Mouse (Mus musculus): ENCODE results near the gene Zfand2b. TPM values are rescaled to one million over a fixed set of nuclear protein-coding genes. Genes with fewer than 3 reads are reported as not detected.

Zfand2b gene
- polyA plus RNA-seq, 1 experiment from 2014 or later = 34.9 TPM

- Histone ChIP-seq H3K9ac (replicated peaks) (peak overlapping the region; percentile 76), H3K9me3 (no peaks in the 10 kb centered on the region), H3K4me1 (replicated peaks) (peaks cover 22% of the 10 kb centered on the region), H3K27me3 (no peaks in the 10 kb centered on the region), H3K4me3 (replicated peaks) (peak overlapping the region; percentile 65), H3K27ac (peak overlapping the region; percentile 31; the same call in 1 of the 2 replicates), H3K36me3 (peaks cover 56% of the 10 kb centered on the region), H3K4me2 (peak overlapping the region; percentile 99)
- WGBS = 11% methylated on average over 23 of the region's 23 CpGs
- peak; percentile 26; the same call in 1 of the 2 replicates for ATAC-seq (ENCODE audit: insufficient number of reproducible peaks, insufficient read depth, low FRiP score, low TSS enrichment, low read depth)
Measured at GRCm38 (mm10) chr1:75179334-75180104, 11.1 kb downstream of the Zfand2b start.

GRCm38 (mm10) chr1:75180105-75180590 is 11.7 kb downstream of the Zfand2b start, which contains the start of gene Abcb6:
Gene Abcb6 (minus strand): TSS chr1:75180392.
- Histone ChIP-seq H3K4me2 (peak within 1 kb of the TSS; percentile 99), H3K9ac (replicated peaks) (peak within 1 kb of the TSS; percentile 76), H3K4me3 (replicated peaks) (peak within 1 kb of the TSS; percentile 65), H3K9me3 (no peaks in the 10 kb centered on the region), H3K4me1 (replicated peaks) (peaks cover 22% of the 10 kb centered on the region), H3K27me3 (no peaks in the 10 kb centered on the region), H3K36me3 (peaks cover 59% of the 10 kb centered on the region), H3K27ac (peak within 1 kb of the TSS; percentile 31; the same call in 1 of the 2 replicates)
- under 1% methylated on average over 31 of the region's 31 CpGs for WGBS
- peak; percentile 85 for ATAC-seq (ENCODE audit: insufficient number of reproducible peaks, insufficient read depth, low FRiP score, low TSS enrichment, low read depth)

- peak overlapping the region; percentile 65 for H3K4me3 ChIP-seq (replicated peaks)
- no peaks in the 10 kb centered on the region for H3K9me3 ChIP-seq
- ATAC-seq (ENCODE audit: insufficient number of reproducible peaks, insufficient read depth, low FRiP score, low TSS enrichment, low read depth) = no peak
- peaks cover 59% of the 10 kb centered on the region for H3K36me3 ChIP-seq
- peak overlapping the region; percentile 99 for H3K4me2 ChIP-seq
- H3K4me1 ChIP-seq (replicated peaks) = peaks cover 22% of the 10 kb centered on the region
- no peak overlapping the region for H3K27ac ChIP-seq
- H3K9ac ChIP-seq (replicated peaks) = no peak overlapping the region; the same call in 1 of the 2 replicates
- no peaks in the 10 kb centered on the region for H3K27me3 ChIP-seq
- WGBS = 34% methylated on average over 7 of the region's 7 CpGs
Measured at GRCm38 (mm10) chr1:75180741-75181140, 12.3 kb downstream of the Zfand2b start.

- Histone ChIP-seq H3K9me3 (no peaks in the 10 kb centered on the region), H3K4me3 (replicated peaks) (no peak overlapping the region), H3K36me3 (peaks cover 59% of the 10 kb centered on the region), H3K4me1 (replicated peaks) (peaks cover 22% of the 10 kb centered on the region), H3K27me3 (no peaks in the 10 kb centered on the region), H3K27ac (no peak overlapping the region), H3K9ac (replicated peaks) (no peak overlapping the region), H3K4me2 (no peak overlapping the region)
- ATAC-seq (ENCODE audit: insufficient number of reproducible peaks, insufficient read depth, low FRiP score, low TSS enrichment, low read depth) = no peak
- 81% methylated on average over 4 of the region's 4 CpGs for WGBS
Measured at GRCm38 (mm10) chr1:75181377-75181870, 13.0 kb downstream of the Zfand2b start.

- Histone ChIP-seq H3K9ac (replicated peaks) (no peak overlapping the region), H3K4me1 (replicated peaks) (peaks cover 22% of the 10 kb centered on the region), H3K9me3 (no peaks in the 10 kb centered on the region), H3K4me3 (replicated peaks) (no peak overlapping the region), H3K27ac (no peak overlapping the region), H3K36me3 (peaks cover 59% of the 10 kb centered on the region), H3K27me3 (no peaks in the 10 kb centered on the region), H3K4me2 (no peak overlapping the region)
- no peak for ATAC-seq (ENCODE audit: insufficient number of reproducible peaks, insufficient read depth, low FRiP score, low TSS enrichment, low read depth)
- 83% methylated on average over 4 of the region's 4 CpGs for WGBS
Measured at GRCm38 (mm10) chr1:75182160-75182559, 13.7 kb downstream of the Zfand2b start.

- Histone ChIP-seq H3K36me3 (peaks cover 70% of the 10 kb centered on the region), H3K4me3 (replicated peaks) (no peak overlapping the region), H3K4me1 (replicated peaks) (peaks cover 4% of the 10 kb centered on the region; the same call in 1 of the 2 replicates), H3K27me3 (no peaks in the 10 kb centered on the region), H3K27ac (no peak overlapping the region), H3K9ac (replicated peaks) (no peak overlapping the region), H3K4me2 (no peak overlapping the region), H3K9me3 (no peaks in the 10 kb centered on the region)
- WGBS = 89% methylated on average over 11 of the region's 11 CpGs
- ATAC-seq (ENCODE audit: insufficient number of reproducible peaks, insufficient read depth, low FRiP score, low TSS enrichment, low read depth) = no peak
Measured at GRCm38 (mm10) chr1:75185495-75185894, 17.0 kb downstream of the Zfand2b start.

- Histone ChIP-seq H3K27me3 (no peaks in the 10 kb centered on the region), H3K4me3 (replicated peaks) (no peak overlapping the region), H3K27ac (no peak overlapping the region), H3K4me1 (replicated peaks) (peaks cover 8% of the 10 kb centered on the region), H3K36me3 (peaks cover 65% of the 10 kb centered on the region), H3K9ac (replicated peaks) (no peak overlapping the region), H3K4me2 (no peak overlapping the region), H3K9me3 (no peaks in the 10 kb centered on the region)
- ATAC-seq (ENCODE audit: insufficient number of reproducible peaks, insufficient read depth, low FRiP score, low TSS enrichment, low read depth) = no peak
Measured at GRCm38 (mm10) chr1:75187126-75187525, 18.7 kb downstream of the Zfand2b start.

- Histone ChIP-seq H3K9ac (replicated peaks) (no peak overlapping the region), H3K4me1 (replicated peaks) (peaks cover 10% of the 10 kb centered on the region), H3K27ac (no peak overlapping the region), H3K4me2 (no peak overlapping the region), H3K4me3 (replicated peaks) (no peak overlapping the region), H3K27me3 (no peaks in the 10 kb centered on the region), H3K36me3 (peaks cover 56% of the 10 kb centered on the region), H3K9me3 (no peaks in the 10 kb centered on the region)
- no peak for ATAC-seq (ENCODE audit: insufficient number of reproducible peaks, insufficient read depth, low FRiP score, low TSS enrichment, low read depth)
- WGBS = 83% methylated on average over 2 of the region's 2 CpGs
Measured at GRCm38 (mm10) chr1:75187914-75188483, 19.6 kb downstream of the Zfand2b start.

- H3K27ac ChIP-seq = no peak overlapping the region
- ATAC-seq (ENCODE audit: insufficient number of reproducible peaks, insufficient read depth, low FRiP score, low TSS enrichment, low read depth) = no peak
- no peaks in the 10 kb centered on the region for H3K27me3 ChIP-seq
- peaks cover 17% of the 10 kb centered on the region for H3K4me1 ChIP-seq (replicated peaks)
- peak overlapping the region; percentile 81 for H3K4me3 ChIP-seq (replicated peaks)
- 56% methylated on average over 2 of the region's 2 CpGs for WGBS
- H3K9ac ChIP-seq (replicated peaks) = peak overlapping the region; percentile 83
- peak overlapping the region; percentile 92 for H3K4me2 ChIP-seq
- H3K9me3 ChIP-seq = no peaks in the 10 kb centered on the region
- peaks cover 43% of the 10 kb centered on the region for H3K36me3 ChIP-seq
Measured at GRCm38 (mm10) chr1:75190577-75190976, 22.1 kb downstream of the Zfand2b start.

GRCm38 (mm10) chr1:75191258-75191621 is 22.8 kb downstream of the Zfand2b start:
- Histone ChIP-seq H3K27me3 (no peaks in the 10 kb centered on the region), H3K36me3 (peaks cover 43% of the 10 kb centered on the region), H3K27ac (peak overlapping the region; percentile 79), H3K4me3 (replicated peaks) (peak overlapping the region; percentile 81), H3K4me1 (replicated peaks) (peaks cover 17% of the 10 kb centered on the region), H3K9ac (replicated peaks) (peak overlapping the region; percentile 83), H3K9me3 (no peaks in the 10 kb centered on the region), H3K4me2 (peak overlapping the region; percentile 92)
- 47% methylated on average over 5 of the region's 5 CpGs for WGBS
- ATAC-seq (ENCODE audit: insufficient number of reproducible peaks, insufficient read depth, low FRiP score, low TSS enrichment, low read depth) = no peak

GRCm38 (mm10) chr1:75191622-75192402 is 23.4 kb downstream of the Zfand2b start, which contains the start of the genes Ankzf1 and Atg9a:
Gene Ankzf1 (plus strand): TSS chr1:75192151.
Gene Atg9a (minus strand): TSS chr1:75192196.
- H3K27me3 ChIP-seq = no peaks in the 10 kb centered on the region
- peaks cover 17% of the 10 kb centered on the region for H3K4me1 ChIP-seq (replicated peaks)
- H3K27ac ChIP-seq = peak within 1 kb of the TSS; percentile 93
- under 1% methylated on average over 56 of the region's 56 CpGs for WGBS
- H3K9me3 ChIP-seq = no peaks in the 10 kb centered on the region
- H3K36me3 ChIP-seq = peaks cover 43% of the 10 kb centered on the region
- H3K4me2 ChIP-seq = peak within 1 kb of the TSS; percentile 92
- peak within 1 kb of the TSS; percentile 81 for H3K4me3 ChIP-seq (replicated peaks)
- peak; percentile 98 for ATAC-seq (ENCODE audit: insufficient number of reproducible peaks, insufficient read depth, low FRiP score, low TSS enrichment, low read depth)
- peak within 1 kb of the TSS; percentile 83 for H3K9ac ChIP-seq (replicated peaks)
